Mouse (Mus musculus) heart, embryonic 12.5 days (tissue): ENCODE measurements around the gene Kdm2a. TPM values are rescaled to one million over a fixed set of nuclear protein-coding genes. Genes with fewer than 3 reads are reported as not detected.

Experiments used
- ATAC-seq: fragments of 200-750 bp; cut with Nextera tagmentation; 2 replicates; pipeline ENCODE4 v1.8.0; 2017; ENCODE audit warnings: moderate TSS enrichment, moderate library complexity; ENCODE audit not compliant: insufficient number of reproducible peaks, low FRiP score
- H3K27ac ChIP-seq: fragments of 300-500 bp; sonication (generic); 2 replicates; pipeline ENCODE4 v1.5.1; 2016; ENCODE audit warnings: mild to moderate bottlenecking, moderate library complexity; ENCODE audit not compliant: poor library complexity, severe bottlenecking
- H3K27me3 ChIP-seq: fragments of 300-500 bp; sonication (generic); replicated peaks from 2 replicates; pipeline ENCODE4 v1.6.1; 2016; ENCODE audit warnings: mild to moderate bottlenecking, moderate library complexity
- H3K36me3 ChIP-seq: fragments of 300-500 bp; sonication (generic); 2 replicates; pipeline ENCODE4 v1.6.1; 2016; ENCODE audit warnings: mild to moderate bottlenecking, moderate library complexity
- H3K4me1 ChIP-seq: fragments of 300-500 bp; sonication (generic); replicated peaks from 2 replicates; pipeline ENCODE4 v1.6.1; 2016; ENCODE audit warnings: mild to moderate bottlenecking
- H3K4me2 ChIP-seq: fragments of 300-500 bp; sonication (generic); 2 replicates; pipeline ENCODE4 v1.6.1; 2016; ENCODE audit warnings: mild to moderate bottlenecking, moderate library complexity
- H3K4me3 ChIP-seq: fragments of 300-500 bp; sonication (generic); 2 replicates; pipeline ENCODE4 v1.5.1; 2016; ENCODE audit warnings: mild to moderate bottlenecking
- H3K9ac ChIP-seq: fragments of 300-500 bp; sonication (generic); 2 replicates; pipeline ENCODE4 v1.6.1; 2016; ENCODE audit warnings: mild to moderate bottlenecking, moderate library complexity
- H3K9me3 ChIP-seq: fragments of 300-500 bp; sonication (generic); replicated peaks from 2 replicates; pipeline ENCODE4 v1.6.1; 2016; ENCODE audit warnings: mild to moderate bottlenecking, moderate library complexity
- WGBS: fragments of 180-500 bp; shearing (Covaris S2); methylation state at CpG from one replicate; pipeline ENCODE4 v1.1.7; 2016; 5-methylcytosine and 5-hydroxymethylcytosine counted together
- polyA plus RNA-seq: library from polyadenylated mRNA; unstranded; fragments of >200 nt; fragmentation: Nextera tagmentation; extraction: Ambion mirVana; gene quantifications from 2 replicates; pipeline ENCODE4 v1.2.1, GENCODE M21; 2016

Gene Kdm2a
- polyA plus RNA-seq, 1 experiment from 2014 or later: 50.9 TPM

DNA sequence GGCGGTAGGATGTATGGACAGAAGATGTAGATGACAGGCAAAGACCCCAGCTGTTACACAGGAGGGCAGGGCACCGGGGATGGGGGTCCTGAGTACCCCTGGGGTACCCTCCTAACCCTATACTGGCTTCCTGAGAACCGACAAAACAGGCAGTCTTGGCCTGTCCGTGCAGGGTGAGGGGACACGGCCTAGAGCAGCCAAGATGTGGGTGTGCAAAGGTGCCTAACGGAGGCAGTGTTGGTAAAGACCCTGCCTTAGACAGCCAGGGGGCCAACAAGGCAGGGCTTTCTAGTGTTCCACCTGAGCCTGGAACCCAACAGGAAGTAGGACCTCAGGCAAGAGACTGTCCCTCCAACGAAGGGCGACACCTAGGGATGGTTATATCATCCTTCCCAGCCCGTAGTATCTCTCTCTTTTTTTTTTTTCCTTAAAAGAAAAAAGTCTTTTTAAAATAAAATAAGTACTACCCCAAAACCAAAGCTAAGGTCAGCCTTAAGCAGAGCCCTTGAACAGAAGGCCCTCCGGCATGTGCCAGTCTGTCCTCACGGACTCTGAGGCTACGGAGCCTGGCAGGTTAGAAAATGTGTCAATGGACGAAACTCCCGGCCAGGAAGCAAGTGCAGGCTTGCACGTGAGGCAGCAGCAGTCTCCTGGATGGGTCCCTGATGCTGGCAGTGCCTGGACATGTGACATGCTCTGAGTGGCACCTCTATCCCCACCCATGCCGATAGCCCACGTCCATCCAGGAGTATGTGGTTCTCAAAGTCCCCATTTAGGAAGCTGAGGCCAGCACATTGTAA, 99.6 kb downstream of the Kdm2a start:
- no peaks in the 10 kb centered on the region for H3K27me3 ChIP-seq
- H3K4me1 ChIP-seq: peaks cover 67% of the 10 kb centered on the region
- H3K36me3 ChIP-seq: 0 out of 2 replicates have a peak, but pooled peaks cover 9% of the 10 kb centered on the region
- 83% methylated on average over 17 of the region's 17 CpGs for WGBS
- no peak overlapping the region for H3K9ac ChIP-seq
- no peaks in the 10 kb centered on the region for H3K9me3 ChIP-seq
- no peak overlapping the region for H3K4me2 ChIP-seq
- ATAC-seq: no peak
- no peak overlapping the region for H3K4me3 ChIP-seq
- no peak overlapping the region for H3K27ac ChIP-seq

DNA sequence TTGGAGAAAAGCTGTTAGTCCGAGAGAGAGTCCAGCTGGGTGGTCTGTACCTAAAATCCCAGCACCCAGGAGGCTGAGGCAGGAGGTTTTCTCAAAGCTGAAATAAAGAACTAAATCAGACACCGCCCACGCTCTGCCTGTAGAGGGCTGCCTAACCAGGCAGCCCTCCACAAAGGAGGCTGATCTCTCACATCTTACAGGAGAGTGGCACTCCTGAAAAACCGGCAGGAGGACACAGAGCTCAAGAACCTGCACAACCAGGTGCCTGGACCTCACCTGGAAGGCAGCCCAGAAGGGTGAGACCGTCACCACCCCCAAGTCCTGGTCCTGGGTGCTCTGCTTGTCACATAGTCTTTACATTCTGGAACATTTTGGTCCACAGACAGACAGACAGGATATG, 100.2 kb downstream of the Kdm2a start:
- Histone ChIP-seq H3K9me3 (no peaks in the 10 kb centered on the region), H3K27ac (no peak overlapping the region), H3K9ac (no peak overlapping the region), H3K27me3 (no peaks in the 10 kb centered on the region), H3K4me2 (no peak overlapping the region), H3K36me3 (peaks cover 12% of the 10 kb centered on the region; the same call in 1 of the 2 replicates), H3K4me3 (no peak overlapping the region), H3K4me1 (peaks cover 60% of the 10 kb centered on the region)
- ATAC-seq: no peak
- WGBS: 84% methylated on average over 5 of the region's 5 CpGs

DNA sequence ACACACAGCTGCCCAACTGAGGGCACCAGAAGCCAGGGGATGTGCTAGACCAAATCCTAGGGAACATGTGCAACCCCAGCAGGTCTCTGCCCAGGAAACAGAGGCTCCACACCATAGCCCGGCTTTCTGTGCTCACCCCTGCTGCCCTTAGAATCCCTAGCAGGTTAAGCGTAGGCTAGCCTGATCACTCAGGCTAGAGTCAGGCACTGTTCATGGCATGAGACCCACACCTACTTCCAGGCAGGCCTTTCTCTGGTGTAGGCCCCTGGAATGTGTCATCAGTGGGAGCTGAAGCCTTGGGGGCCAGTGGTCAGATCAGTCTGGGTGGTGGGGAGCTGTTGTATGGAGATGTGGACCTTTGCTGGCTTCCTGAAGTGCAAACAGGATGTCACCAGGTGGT, 101.5 kb downstream of the Kdm2a start:
- WGBS: 89% methylated on average over 2 of the region's 2 CpGs
- Histone ChIP-seq H3K4me2 (no peak overlapping the region), H3K27me3 (no peaks in the 10 kb centered on the region), H3K27ac (no peak overlapping the region), H3K36me3 (peaks cover 24% of the 10 kb centered on the region), H3K9ac (no peak overlapping the region), H3K4me1 (peaks cover 48% of the 10 kb centered on the region), H3K9me3 (no peaks in the 10 kb centered on the region), H3K4me3 (no peak overlapping the region)
- ATAC-seq: no peak

DNA sequence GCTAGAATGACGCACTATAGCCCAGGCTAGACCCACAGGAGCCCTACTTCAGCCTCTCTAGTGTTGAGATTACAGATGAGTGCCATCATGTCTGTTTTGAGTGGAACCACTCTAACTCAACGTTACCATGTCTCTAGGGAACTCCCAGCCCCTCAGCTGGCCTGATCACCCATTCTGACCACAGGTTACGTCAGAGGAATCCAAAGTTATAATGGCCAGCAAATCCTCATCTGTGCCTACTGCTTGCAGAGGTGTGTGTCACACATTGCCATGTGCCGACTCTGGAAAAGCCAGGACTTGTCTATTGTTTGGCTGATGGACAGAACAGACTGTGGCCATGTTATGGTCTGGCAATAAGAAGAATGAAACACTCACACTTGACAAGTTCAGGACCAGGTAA, 102.7 kb downstream of the Kdm2a start:
- no peaks in the 10 kb centered on the region for H3K9me3 ChIP-seq
- H3K36me3 ChIP-seq: peaks cover 37% of the 10 kb centered on the region
- no peak overlapping the region for H3K9ac ChIP-seq
- H3K27me3 ChIP-seq: no peaks in the 10 kb centered on the region
- 81% methylated on average over 4 of the region's 4 CpGs for WGBS
- peaks cover 36% of the 10 kb centered on the region for H3K4me1 ChIP-seq
- H3K4me2 ChIP-seq: no peak overlapping the region
- H3K27ac ChIP-seq: no peak overlapping the region
- no peak for ATAC-seq
- no peak overlapping the region for H3K4me3 ChIP-seq

DNA sequence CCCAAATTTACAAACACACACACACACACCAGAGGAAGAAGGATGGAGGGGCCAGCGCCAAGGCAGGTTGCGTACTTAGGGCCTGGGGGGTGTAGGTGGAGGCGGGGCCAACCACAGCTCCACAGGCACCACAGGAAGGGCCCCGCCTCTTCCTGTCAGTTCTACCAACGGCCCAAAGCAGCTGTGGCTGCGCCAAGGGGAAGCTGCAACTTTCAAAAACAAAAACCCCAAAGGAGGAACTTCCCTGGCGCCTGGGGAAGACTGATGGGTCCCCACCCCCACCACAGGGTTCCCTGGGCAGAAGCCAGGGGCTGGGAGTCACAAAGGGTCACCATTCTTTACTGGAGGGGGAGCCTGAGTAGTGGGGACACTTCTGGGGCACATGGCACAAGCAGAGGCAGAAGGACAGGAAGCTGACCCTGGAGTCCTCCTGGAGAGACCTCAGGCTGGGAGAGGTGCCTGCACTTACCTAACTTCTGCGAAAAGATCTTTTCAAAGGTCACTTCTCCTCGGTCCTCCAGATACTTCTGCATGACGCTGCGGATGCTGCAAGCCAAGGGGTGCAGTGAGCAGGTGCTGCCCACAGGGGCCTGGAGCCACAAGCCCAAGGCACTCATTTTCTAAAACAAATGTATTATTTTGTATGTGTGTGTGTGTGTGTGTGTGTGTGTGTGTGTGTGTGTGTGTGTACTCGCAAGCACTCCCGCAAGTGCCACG, 103.5 kb downstream of the Kdm2a start:
- no peak overlapping the region for H3K4me2 ChIP-seq
- H3K4me3 ChIP-seq: no peak overlapping the region
- no peak overlapping the region for H3K9ac ChIP-seq
- WGBS: 60% methylated on average over 14 of the region's 14 CpGs
- ATAC-seq: peak; percentile 43; the same call in 1 of the 2 replicates
- no peaks in the 10 kb centered on the region for H3K27me3 ChIP-seq
- H3K27ac ChIP-seq: peak overlapping the region; percentile 32; the same call in 1 of the 2 replicates
- H3K36me3 ChIP-seq: peaks cover 45% of the 10 kb centered on the region
- H3K9me3 ChIP-seq: no peaks in the 10 kb centered on the region
- H3K4me1 ChIP-seq: peaks cover 27% of the 10 kb centered on the region

DNA sequence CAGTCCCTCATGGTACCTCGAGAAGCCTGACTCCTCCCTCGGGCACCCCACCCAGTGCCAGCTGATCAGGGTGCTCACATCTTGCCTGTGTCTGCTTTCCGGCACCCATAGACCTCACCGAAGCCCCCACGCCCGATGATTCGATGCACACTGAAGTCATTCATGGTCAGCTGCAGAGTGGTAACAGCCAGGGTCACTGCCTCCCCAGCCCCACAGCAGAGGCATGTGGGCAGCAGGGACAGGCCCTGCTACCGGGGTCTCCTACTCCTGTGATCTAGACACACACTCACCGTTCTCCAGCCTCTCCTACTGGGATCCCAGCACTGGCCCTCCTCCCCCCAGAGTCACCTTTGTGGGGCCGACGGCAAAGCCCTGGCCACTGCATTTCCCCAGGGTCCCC, 106.9 kb downstream of the Kdm2a start:
- Histone ChIP-seq H3K4me2 (no peak overlapping the region), H3K36me3 (peaks cover 70% of the 10 kb centered on the region), H3K4me3 (no peak overlapping the region), H3K4me1 (peaks cover 11% of the 10 kb centered on the region; the same call in 1 of the 2 replicates), H3K9ac (no peak overlapping the region), H3K9me3 (no peaks in the 10 kb centered on the region), H3K27me3 (no peaks in the 10 kb centered on the region), H3K27ac (no peak overlapping the region)
- no peak for ATAC-seq
- WGBS: 92% methylated on average over 11 of the region's 11 CpGs

DNA sequence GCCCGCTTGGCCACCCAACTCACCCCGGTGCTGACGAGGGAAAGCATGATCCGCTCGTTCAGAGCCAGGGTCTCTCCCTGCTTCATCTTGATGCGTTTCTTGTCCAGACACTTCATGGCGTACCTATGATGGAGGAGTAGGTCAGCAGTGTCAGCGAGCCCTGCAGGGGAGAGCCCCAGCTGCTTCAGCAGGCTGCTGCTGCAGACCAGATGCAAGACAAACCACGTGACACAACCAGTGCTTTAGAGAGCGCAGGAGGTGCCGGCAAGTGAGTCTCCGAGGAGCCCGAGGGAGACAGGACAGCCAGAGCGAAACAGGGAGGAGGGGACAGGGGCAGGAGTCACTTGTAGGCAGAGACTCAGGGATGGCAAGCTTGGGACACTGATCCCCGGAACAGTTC, 107.3 kb downstream of the Kdm2a start:
- 81% methylated on average over 15 of the region's 15 CpGs for WGBS
- Histone ChIP-seq H3K4me2 (no peak overlapping the region), H3K9me3 (no peaks in the 10 kb centered on the region; the same call in 1 of the 2 replicates), H3K9ac (no peak overlapping the region), H3K27ac (no peak overlapping the region), H3K4me3 (no peak overlapping the region), H3K4me1 (peaks cover 11% of the 10 kb centered on the region; the same call in 1 of the 2 replicates), H3K36me3 (peaks cover 74% of the 10 kb centered on the region), H3K27me3 (no peaks in the 10 kb centered on the region)
- no peak for ATAC-seq

DNA sequence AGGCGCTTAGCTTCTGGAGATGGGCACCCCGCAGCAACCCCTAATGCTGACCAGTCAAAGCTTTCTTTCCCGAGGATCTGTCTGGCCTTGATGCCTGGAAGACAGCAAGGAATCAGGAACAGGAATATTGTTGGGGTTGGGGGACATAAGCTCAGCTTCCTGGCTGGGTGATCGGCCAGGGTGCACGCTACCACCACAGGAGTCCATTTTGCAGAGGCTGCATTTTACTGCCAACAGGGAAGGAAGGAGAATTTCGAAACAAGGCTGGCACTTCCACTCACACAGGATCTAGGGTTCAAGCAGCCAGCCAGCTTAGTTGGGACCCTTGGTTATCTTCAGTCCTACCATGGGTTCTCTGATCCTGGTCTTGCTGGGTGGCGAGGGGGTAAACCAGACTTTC, 114.4 kb downstream of the Kdm2a start:
- H3K4me3 ChIP-seq: peak overlapping the region; percentile 53; the same call in 1 of the 2 replicates
- WGBS: 42% methylated on average over 7 of the region's 7 CpGs
- no peak overlapping the region for H3K27ac ChIP-seq
- H3K9me3 ChIP-seq: no peaks in the 10 kb centered on the region; the same call in 1 of the 2 replicates
- ATAC-seq: no peak
- no peak overlapping the region for H3K9ac ChIP-seq
- H3K27me3 ChIP-seq: peaks cover 15% of the 10 kb centered on the region
- H3K4me2 ChIP-seq: peak overlapping the region; percentile 83
- H3K4me1 ChIP-seq: no peaks in the 10 kb centered on the region; the same call in 1 of the 2 replicates
- peaks cover 34% of the 10 kb centered on the region for H3K36me3 ChIP-seq

DNA sequence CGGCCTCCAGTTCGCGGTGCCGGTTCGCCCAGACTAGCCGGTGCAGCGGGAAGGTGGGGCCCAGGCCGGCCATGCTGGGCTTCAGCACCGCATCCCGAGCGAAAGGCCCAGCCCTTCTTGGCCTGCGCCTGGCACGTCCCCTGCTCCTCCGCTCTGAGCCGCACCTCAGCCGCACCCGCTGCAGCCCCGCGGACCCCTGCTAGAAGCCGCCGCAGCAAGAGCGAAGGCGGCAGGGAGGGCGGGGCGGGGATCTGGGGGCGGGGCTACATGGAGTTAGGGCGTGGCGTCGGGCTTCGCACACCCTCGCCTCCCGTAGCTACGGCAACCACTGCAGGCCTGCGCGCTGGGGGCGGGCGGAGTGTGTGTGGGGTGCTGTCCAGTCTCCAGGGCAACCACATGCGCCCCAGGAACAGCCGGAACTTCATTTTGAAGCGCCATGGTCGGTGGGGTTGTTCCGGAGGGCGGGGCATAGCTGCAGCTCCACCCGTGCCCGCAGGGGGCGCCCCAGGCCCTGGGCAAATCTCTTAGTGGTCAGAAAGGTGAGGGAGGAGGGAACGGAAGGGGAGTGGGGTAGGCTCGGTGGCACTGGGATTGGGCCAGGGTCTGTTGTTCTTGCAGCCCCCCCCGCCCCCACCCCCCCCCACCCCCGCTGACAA, 115.1 kb downstream of the Kdm2a start, which contains the start of gene Ankrd13d:
Gene Ankrd13d (minus strand): TSS at position 240 of the 656 bp plus-strand sequence.
- Histone ChIP-seq H3K4me3 (peak within 1 kb of the TSS; percentile 53), H3K9me3 (no peaks in the 10 kb centered on the region; the same call in 1 of the 2 replicates), H3K27me3 (peaks cover 15% of the 10 kb centered on the region), H3K4me1 (no peaks in the 10 kb centered on the region; the same call in 1 of the 2 replicates), H3K9ac (peak within 1 kb of the TSS; percentile 75), H3K27ac (no peak within 1 kb of the TSS), H3K36me3 (peaks cover 28% of the 10 kb centered on the region), H3K4me2 (peak within 1 kb of the TSS; percentile 83)
- WGBS: under 1% methylated on average over 50 of the region's 50 CpGs
- ATAC-seq: peak; percentile 91

DNA sequence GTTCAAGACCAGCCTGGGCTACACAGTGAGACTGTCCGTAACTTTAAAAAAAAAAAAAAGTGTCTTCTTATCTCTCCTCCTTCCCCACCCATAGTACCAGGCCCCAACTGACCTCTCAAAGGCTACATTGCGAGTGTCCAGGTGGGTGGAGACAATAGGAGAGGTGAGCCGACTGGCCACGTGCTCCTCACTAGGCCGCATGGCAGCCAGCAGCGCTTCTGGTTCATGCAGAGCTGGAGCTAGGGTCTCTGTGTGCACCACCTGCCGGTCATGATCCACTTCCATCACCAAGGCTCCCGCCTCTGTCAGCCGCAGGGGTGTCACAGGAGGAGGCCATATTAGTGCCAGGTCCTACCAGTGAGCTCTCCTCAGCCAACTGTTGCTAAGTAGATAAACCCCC, 117.7 kb downstream of the Kdm2a start:
- Histone ChIP-seq H3K4me2 (no peak overlapping the region), H3K4me3 (no peak overlapping the region), H3K27me3 (peaks cover 15% of the 10 kb centered on the region), H3K4me1 (no peaks in the 10 kb centered on the region; the same call in 1 of the 2 replicates), H3K9me3 (no peaks in the 10 kb centered on the region), H3K9ac (no peak overlapping the region), H3K36me3 (peaks cover 2% of the 10 kb centered on the region), H3K27ac (no peak overlapping the region)
- no peak for ATAC-seq
- WGBS: 90% methylated on average over 9 of the region's 9 CpGs

DNA sequence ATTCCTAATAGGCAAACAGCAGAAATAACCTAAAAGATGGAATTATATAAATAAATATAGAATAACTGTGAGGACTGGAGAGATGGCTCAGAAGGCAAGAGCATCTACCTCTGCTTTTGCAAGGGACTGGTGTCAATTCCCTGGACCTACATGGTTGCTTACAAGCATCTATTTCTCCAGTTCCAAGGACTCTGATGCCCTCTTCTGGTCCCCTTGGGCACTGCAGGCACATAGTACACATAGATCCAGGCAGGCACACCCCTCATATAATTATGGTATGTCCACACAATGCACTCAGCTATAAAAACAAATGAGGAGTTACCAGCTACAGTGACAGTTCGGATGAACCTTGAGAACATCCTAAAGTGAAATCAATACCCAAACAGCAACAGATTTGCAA, 118.6 kb downstream of the Kdm2a start:
- Histone ChIP-seq H3K27me3 (peaks cover 15% of the 10 kb centered on the region), H3K9me3 (no peaks in the 10 kb centered on the region), H3K9ac (no peak overlapping the region), H3K27ac (no peak overlapping the region), H3K36me3 (no peaks in the 10 kb centered on the region), H3K4me2 (no peak overlapping the region), H3K4me3 (no peak overlapping the region), H3K4me1 (no peaks in the 10 kb centered on the region; the same call in 1 of the 2 replicates)
- ATAC-seq: no peak
- WGBS: 85% methylated on average over 1 of the region's 1 CpGs
